Mouse (Mus musculus) left cerebral cortex, adult 9 months (tissue): ENCODE measurements at regions not wholly inside any gene's neighbourhood (a gene's known extent, or its start where the extent isn't known, plus 50 kb on each side); places are given as distances from the start of the nearest gene placed in this dataset.
A peak's percentile ranks its signal among the peaks of the same experiment; 100 is the strongest.

ENCODE experiments used
- DNase-seq, 2 experiments: peaks; one replicate each; pipeline ENCODE4 v3.0.0; 2022; ENCODE audit warnings: low spot score in 2 of 2

GRCm38 (mm10) chr6:145310601-145311000 is 60.6 kb upstream of the Kras start:
- DNase-seq = no peak

GRCm38 (mm10) chr6:145309025-145309424 is 59.0 kb upstream of the Kras start:
- no peak for DNase-seq

- DNase-seq = no peak
Measured at GRCm38 (mm10) chr6:145307237-145307636, 57.2 kb upstream of the Kras start.

- peak; percentile 54 to 73 for DNase-seq
Measured at GRCm38 (mm10) chr6:145306331-145307124, 56.5 kb upstream of the Kras start.

- DNase-seq = no peak
Measured at GRCm38 (mm10) chr6:145305669-145306068, 55.6 kb upstream of the Kras start.

- peak in 1 of 2 experiments; percentile 24 for DNase-seq
Measured at GRCm38 (mm10) chr6:145303641-145304070, 53.6 kb upstream of the Kras start.

- DNase-seq = no peak
Measured at GRCm38 (mm10) chr6:145302907-145303640, 53.0 kb upstream of the Kras start.

- no peak for DNase-seq
Measured at GRCm38 (mm10) chr6:145302105-145302504, 52.1 kb upstream of the Kras start.

- no peak for DNase-seq
Measured at GRCm38 (mm10) chr6:145300266-145300858, 50.3 kb upstream of the Kras start.
